Mouse (Mus musculus) R1 (cell line): Measurements from ENCODE around the gene Znrf2.
"Not testable (repeated sequence)": the region's sequence is repeated elsewhere in the genome, so short reads cannot be mapped to it uniquely, and the experiment has no call there.

ENCODE experiments used
- DNase-seq: peaks from one replicate; pipeline ENCODE4 v3.0.0-alpha.2; 2018; ENCODE audit warnings: low read depth, low spot score

Gene Znrf2

GRCm38 (mm10) chr6:54849179-54850156 is 32.8 kb downstream of the Znrf2 start:
- peak; percentile 76 for DNase-seq

GRCm38 (mm10) chr6:54851778-54852177 is 35.1 kb downstream of the Znrf2 start:
- DNase-seq, result peak; percentile 77

GRCm38 (mm10) chr6:54852669-54853068 is 36.0 kb downstream of the Znrf2 start:
- peak; percentile 96 for DNase-seq

- DNase-seq, result peak; percentile 92
Measured at GRCm38 (mm10) chr6:54854859-54855258, 38.1 kb downstream of the Znrf2 start.

GRCm38 (mm10) chr6:54855801-54856583 is 39.3 kb downstream of the Znrf2 start:
- DNase-seq, result peak; percentile 40

GRCm38 (mm10) chr6:54859159-54859558 is 42.4 kb downstream of the Znrf2 start:
- not testable (repeated sequence) for DNase-seq

- no peak for DNase-seq
Measured at GRCm38 (mm10) chr6:54860180-54860579, 43.5 kb downstream of the Znrf2 start.

GRCm38 (mm10) chr6:54866731-54867410 is 50.2 kb downstream of the Znrf2 start:
- DNase-seq, result no peak

GRCm38 (mm10) chr6:54867411-54867745 is 50.7 kb downstream of the Znrf2 start:
- DNase-seq, result peak; percentile 73

GRCm38 (mm10) chr6:54873029-54873428 is 56.3 kb downstream of the Znrf2 start:
- DNase-seq, result no peak

- peak; percentile 78 for DNase-seq
Measured at GRCm38 (mm10) chr6:54876782-54877181, 60.1 kb downstream of the Znrf2 start.

- DNase-seq, result no peak
Measured at GRCm38 (mm10) chr6:54877651-54878050, 60.9 kb downstream of the Znrf2 start.

- DNase-seq, result no peak
Measured at GRCm38 (mm10) chr6:54878546-54878945, 61.8 kb downstream of the Znrf2 start.

GRCm38 (mm10) chr6:54880086-54880485 is 63.4 kb downstream of the Znrf2 start:
- DNase-seq, result no peak

GRCm38 (mm10) chr6:54883424-54883823 is 66.7 kb downstream of the Znrf2 start:
- no peak for DNase-seq

- DNase-seq, result peak; percentile 39
Measured at GRCm38 (mm10) chr6:54886195-54886594, 69.5 kb downstream of the Znrf2 start.

GRCm38 (mm10) chr6:54890221-54890620 is 73.5 kb downstream of the Znrf2 start:
- DNase-seq, result peak; percentile 61

GRCm38 (mm10) chr6:54891384-54891783 is 74.7 kb downstream of the Znrf2 start:
- no peak for DNase-seq

- no peak for DNase-seq
Measured at GRCm38 (mm10) chr6:54900256-54900655, 83.5 kb downstream of the Znrf2 start.

GRCm38 (mm10) chr6:54902547-54902946 is 85.8 kb downstream of the Znrf2 start:
- no peak for DNase-seq

- DNase-seq, result peak; percentile 19
Measured at GRCm38 (mm10) chr6:54906053-54907040, 89.6 kb downstream of the Znrf2 start.
